Mouse (Mus musculus): ENCODE results near the gene Gm10750.
"Not testable (repeated sequence)": the region's sequence is repeated elsewhere in the genome, so short reads cannot be mapped to it uniquely, and the experiment has no call there.

Gm10750 gene

GRCm38 (mm10) chr2:149017137-149017536 is at the start of gene Gm10750:
TSS of gene Gm10750 (minus strand) at chr2:149017237.
- not testable (repeated sequence) for DNase-seq (ENCODE audit: low read depth)

- peak; percentile 70 for DNase-seq (ENCODE audit: low read depth)
Measured at GRCm38 (mm10) chr2:149004826-149005225, 12.2 kb downstream of the Gm10750 start.

GRCm38 (mm10) chr2:149003151-149003550 is 13.9 kb downstream of the Gm10750 start, which contains the start of gene Gm1330:
TSS of gene Gm1330 (minus strand) at chr2:149003251.
- no peak for DNase-seq (ENCODE audit: low read depth)

- no peak for DNase-seq (ENCODE audit: low read depth)
Measured at GRCm38 (mm10) chr2:148995133-148995532, 21.9 kb downstream of the Gm10750 start.
